Mouse (Mus musculus): ENCODE measurements at regions not wholly inside any gene's neighbourhood (a gene's known extent, or its start where the extent isn't known, plus 50 kb on each side); places are given as distances from the start of the nearest gene placed in this dataset.
"Not testable (repeated sequence)": the region's sequence is repeated elsewhere in the genome, so short reads cannot be mapped to it uniquely, and the experiment has no call there.

DNA sequence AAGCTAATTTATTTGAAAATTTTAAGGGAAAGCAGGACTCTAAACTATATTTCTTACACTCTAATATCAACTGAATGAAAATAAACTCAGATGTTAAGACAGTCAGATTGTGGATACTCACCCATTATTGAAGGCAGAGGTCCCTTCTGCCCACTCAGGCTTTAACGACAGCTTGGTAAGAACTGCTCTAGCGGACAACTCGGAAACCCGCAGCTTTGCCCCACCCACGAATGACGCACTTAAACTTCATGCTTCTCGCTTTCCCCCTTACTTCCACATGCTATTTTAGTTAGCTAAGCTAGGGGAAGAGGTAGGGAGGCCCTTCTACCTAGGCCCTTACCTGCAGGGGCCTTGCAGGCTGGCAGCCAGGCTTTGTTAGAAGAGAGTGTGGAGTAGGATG lies 50.8 kb upstream of the Elmo1 start:
- H3K36me3 ChIP-seq (ENCODE audit: control insufficient read depth, insufficient read depth, low read length, poor library complexity, severe bottlenecking): no peaks in the 10 kb centered on the region
- no peaks in the 10 kb centered on the region for H3K27me3 ChIP-seq (ENCODE audit: control insufficient read depth, insufficient read depth, low read length, poor library complexity, severe bottlenecking)
- DNase-seq (ENCODE audit: low read depth, low spot score): peak; percentile 81

DNA sequence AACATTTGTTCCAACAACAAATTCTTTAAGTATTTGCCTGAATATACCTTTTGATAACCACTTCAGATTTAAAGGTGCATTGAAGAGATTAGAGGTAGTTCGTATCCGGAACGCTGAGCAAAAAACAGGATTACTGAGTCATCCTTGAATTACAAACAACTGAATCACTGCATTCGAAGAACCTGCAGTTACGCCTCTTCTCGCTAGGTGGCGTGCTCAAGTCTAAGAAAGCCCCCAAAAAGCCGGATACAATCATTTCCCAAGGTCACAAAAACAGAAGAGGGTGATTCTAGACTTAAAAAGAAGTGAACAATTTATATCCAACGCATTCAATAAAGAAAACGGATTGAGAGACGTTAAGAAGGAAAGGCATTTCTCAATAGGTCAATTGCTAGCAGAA lies 51.9 kb upstream of the Elmo1 start:
- DNase-seq (ENCODE audit: low read depth, low spot score): peak; percentile 68
- no peaks in the 10 kb centered on the region for H3K36me3 ChIP-seq (ENCODE audit: control insufficient read depth, insufficient read depth, low read length, poor library complexity, severe bottlenecking)

DNA sequence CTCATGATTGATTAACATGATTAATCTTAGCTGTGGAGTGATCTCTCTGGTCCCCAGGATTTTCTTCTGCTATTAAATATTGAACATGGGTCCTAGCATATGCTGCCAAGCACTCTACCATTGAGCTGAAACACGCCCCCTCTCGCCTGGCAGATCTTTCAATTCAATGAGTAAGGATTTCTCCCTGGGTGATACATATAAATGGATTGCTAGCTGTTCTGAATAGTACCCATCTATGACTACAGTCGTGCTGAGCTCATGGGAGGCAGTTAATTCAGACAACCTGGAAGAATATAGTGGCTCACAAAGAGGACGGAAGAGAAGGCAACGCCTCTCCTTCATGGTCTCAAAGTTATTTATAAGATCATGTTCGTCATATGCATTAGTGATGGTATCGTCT lies 53.0 kb upstream of the Elmo1 start:
- H3K36me3 ChIP-seq (ENCODE audit: control insufficient read depth, insufficient read depth, low read length, poor library complexity, severe bottlenecking): no peaks in the 10 kb centered on the region
- no peaks in the 10 kb centered on the region for H3K27me3 ChIP-seq (ENCODE audit: control insufficient read depth, insufficient read depth, low read length, poor library complexity, severe bottlenecking)
- DNase-seq (ENCODE audit: low read depth, low spot score): no peak

More for the DNA sequence above, 51.9 kb upstream of the Elmo1 start:
- no peaks in the 10 kb centered on the region for H3K27me3 ChIP-seq (ENCODE audit: control insufficient read depth, insufficient read depth, low read length, poor library complexity, severe bottlenecking)

DNA sequence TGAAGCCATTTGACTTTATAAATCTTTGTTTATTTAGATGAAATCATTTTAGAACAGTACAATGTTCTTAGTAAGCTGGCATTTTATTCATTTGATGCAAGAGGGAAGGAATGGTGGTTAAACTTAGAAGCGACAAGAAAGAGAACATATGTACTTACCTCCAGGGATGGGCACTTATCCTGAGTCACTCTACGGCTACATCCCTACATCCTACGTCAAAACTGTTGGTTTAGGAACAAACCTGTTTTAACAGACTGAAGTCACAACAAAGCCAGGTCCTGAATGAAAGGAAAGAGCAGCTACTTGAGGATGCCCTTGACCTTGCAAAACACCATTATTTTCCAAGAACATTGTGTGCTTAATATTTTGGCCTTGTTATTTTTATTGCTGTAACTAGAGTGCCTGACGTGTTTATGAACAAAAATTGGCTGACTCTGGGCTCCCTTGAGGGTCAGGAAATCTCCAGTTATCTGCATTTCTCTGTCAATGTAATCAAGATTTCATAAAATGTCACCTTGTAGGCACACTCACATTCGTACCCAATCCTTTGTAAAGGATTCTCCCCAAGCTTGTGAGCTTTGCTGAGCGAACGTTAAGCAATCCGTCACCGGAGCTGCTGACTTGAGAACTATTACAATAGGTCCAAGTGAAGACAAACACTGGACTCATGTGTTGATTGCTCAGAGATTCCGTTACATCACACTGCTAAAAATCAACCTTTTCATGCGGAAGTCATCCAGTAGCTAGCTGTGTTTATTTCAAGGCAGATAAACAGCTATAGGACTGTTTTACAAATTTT lies 56.3 kb upstream of the Elmo1 start:
- no peak for DNase-seq (ENCODE audit: low read depth, low spot score)
- Histone ChIP-seq H3K27me3 (ENCODE audit: control insufficient read depth, insufficient read depth, low read length, poor library complexity, severe bottlenecking) (no peaks in the 10 kb centered on the region), H3K36me3 (ENCODE audit: control insufficient read depth, insufficient read depth, low read length, poor library complexity, severe bottlenecking) (no peaks in the 10 kb centered on the region)

DNA sequence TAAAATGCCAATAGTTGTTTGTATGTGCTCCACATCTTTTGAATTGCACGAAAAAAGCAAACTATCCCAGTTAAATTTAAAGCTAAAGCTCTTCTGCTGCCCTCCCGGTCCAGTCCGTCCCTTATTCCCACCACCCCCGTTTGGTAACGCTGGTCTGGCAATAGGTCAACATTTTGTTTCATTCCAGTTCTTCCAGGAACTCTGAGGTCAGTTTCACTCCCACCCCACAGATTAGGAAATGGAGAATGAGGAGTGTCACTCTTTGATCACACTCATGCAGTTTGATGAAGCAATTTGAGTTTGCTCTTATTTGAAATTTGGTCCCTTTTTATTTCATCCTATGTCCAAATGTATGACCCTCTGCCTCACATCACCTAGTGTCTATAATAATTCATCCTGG lies 58.7 kb upstream of the Elmo1 start:
- no peak for DNase-seq (ENCODE audit: low read depth, low spot score)
- Histone ChIP-seq H3K36me3 (ENCODE audit: control insufficient read depth, insufficient read depth, low read length, poor library complexity, severe bottlenecking) (no peaks in the 10 kb centered on the region), H3K27me3 (ENCODE audit: control insufficient read depth, insufficient read depth, low read length, poor library complexity, severe bottlenecking) (no peaks in the 10 kb centered on the region)

DNA sequence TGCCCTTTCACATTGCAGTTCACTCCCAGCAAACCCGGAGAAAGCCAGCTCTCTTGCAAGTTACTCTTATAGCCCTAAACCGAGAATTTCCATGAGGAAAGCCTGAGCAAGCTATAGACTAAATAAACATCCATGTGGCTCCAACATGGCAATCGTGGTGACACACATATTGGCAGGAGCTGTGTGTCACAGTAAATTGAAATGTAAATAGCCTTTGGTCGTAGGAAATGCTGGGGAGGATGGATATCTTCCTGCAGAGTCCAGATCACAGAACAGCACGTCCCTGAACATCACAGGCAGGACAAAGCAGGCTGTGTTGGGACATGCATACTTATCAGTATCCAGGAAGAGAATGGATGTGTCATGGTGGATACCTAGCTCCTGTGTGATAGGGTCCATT lies 59.3 kb upstream of the Elmo1 start:
- no peak for DNase-seq (ENCODE audit: low read depth, low spot score)
- Histone ChIP-seq H3K27me3 (ENCODE audit: control insufficient read depth, insufficient read depth, low read length, poor library complexity, severe bottlenecking) (no peaks in the 10 kb centered on the region), H3K36me3 (ENCODE audit: control insufficient read depth, insufficient read depth, low read length, poor library complexity, severe bottlenecking) (no peaks in the 10 kb centered on the region)

DNA sequence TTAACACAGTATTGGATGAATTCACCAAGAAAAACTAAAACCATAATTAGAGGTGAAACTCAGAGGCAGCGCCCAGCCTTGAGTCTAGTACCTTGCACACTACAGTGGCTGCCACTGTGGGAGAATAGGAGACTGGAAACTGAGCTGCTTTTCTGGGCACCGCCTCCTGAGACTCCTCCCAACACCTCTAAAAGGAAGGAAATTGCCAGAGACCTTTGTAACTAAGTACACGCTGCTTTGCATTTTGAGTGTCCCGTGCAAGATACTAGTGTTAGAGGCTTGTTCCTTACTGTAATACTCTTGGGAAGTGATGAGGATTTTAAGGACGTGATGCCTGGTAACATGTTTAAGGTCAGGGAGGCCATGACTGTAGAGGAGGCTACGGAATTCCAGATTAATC lies 63.8 kb upstream of the Elmo1 start:
- no peak for DNase-seq (ENCODE audit: low read depth, low spot score)
- H3K36me3 ChIP-seq (ENCODE audit: control insufficient read depth, insufficient read depth, low read length, poor library complexity, severe bottlenecking): no peaks in the 10 kb centered on the region
- no peaks in the 10 kb centered on the region for H3K27me3 ChIP-seq (ENCODE audit: control insufficient read depth, insufficient read depth, low read length, poor library complexity, severe bottlenecking)

DNA sequence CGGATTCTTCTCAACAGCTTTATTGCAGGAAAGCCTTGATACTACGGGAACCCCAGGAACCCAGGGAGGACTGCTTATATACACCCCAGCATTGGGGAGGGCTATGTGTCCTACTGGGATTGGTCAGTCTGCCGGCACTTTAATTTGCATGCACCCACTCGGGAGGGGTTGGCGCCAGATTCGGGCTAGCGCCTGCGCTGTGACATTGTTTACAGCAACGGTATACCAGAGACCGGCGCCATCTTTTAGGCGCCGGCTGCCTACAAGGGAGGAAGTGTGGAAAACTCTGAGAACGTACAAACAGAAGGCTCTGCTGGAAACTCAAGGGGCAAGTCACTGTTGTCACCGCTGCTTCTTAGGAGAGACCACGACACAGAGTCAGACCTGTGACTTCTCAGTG lies 73.9 kb upstream of the Elmo1 start:
- H3K36me3 ChIP-seq (ENCODE audit: control insufficient read depth, insufficient read depth, low read length, poor library complexity, severe bottlenecking); DNase-seq (ENCODE audit: low read depth, low spot score); H3K27me3 ChIP-seq (ENCODE audit: control insufficient read depth, insufficient read depth, low read length, poor library complexity, severe bottlenecking): not testable (repeated sequence)

DNA sequence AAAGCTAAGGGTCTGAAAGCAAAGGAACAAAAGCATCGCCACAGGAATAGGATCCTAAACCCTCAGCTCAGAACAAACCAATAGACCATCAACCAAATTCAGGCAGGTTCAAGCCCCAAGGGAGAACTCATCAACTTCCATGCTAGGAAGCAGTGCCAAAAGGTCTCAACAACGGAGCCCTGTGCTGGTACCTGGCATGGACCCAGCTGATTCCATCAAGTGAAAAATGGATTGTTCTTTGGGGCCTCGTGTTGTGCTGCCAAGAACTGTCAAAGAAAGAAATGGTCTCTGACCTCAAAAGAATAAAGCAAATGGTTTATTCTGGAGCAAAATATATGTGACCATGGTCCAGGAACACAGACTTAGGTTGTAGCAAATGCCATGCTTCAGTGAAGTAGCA lies 77.8 kb upstream of the Elmo1 start:
- H3K36me3 ChIP-seq (ENCODE audit: control insufficient read depth, insufficient read depth, low read length, poor library complexity, severe bottlenecking): no peaks in the 10 kb centered on the region
- DNase-seq (ENCODE audit: low read depth, low spot score): no peak
- H3K27me3 ChIP-seq (ENCODE audit: control insufficient read depth, insufficient read depth, low read length, poor library complexity, severe bottlenecking): no peaks in the 10 kb centered on the region

DNA sequence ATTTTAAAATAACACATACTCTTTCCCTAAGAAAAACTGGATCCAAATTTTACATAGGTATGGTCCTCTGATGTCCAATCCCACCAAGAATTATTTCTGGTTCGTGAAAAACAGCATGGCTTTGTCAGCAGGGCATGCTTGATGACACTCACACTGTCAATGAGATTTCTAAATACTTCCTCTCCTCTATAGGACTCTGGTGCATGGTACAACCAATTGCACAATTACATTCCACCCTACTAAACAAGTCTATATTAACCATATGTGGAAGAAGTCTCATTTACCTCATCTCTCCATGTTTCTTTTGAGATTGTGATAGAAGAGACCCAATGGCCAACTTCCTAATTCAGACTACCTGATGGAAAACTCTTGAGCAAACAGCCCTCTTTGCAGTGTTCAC lies 81.2 kb upstream of the Elmo1 start:
- no peak for DNase-seq (ENCODE audit: low read depth, low spot score)
- Histone ChIP-seq H3K27me3 (ENCODE audit: control insufficient read depth, insufficient read depth, low read length, poor library complexity, severe bottlenecking) (no peaks in the 10 kb centered on the region), H3K36me3 (ENCODE audit: control insufficient read depth, insufficient read depth, low read length, poor library complexity, severe bottlenecking) (no peaks in the 10 kb centered on the region)

DNA sequence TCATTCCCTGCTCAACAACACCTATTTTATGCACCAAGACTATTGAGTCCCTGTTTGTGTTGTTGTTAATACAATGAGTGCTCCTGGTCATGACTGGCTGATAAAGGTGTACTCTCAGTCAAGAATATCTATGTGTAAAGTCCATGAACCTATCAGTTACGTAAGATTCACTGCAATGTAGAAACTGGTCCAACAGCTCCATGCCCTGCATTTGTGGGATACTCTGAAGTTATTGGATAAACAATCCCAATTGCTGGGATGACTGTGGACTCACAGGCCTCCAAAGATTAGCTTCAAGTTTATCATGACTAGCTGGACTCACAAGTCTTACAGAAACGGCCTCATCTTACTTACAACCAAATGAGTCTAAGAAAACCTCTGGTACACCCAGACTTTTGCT lies 82.8 kb upstream of the Elmo1 start:
- Histone ChIP-seq H3K27me3 (ENCODE audit: control insufficient read depth, insufficient read depth, low read length, poor library complexity, severe bottlenecking) (no peaks in the 10 kb centered on the region), H3K36me3 (ENCODE audit: control insufficient read depth, insufficient read depth, low read length, poor library complexity, severe bottlenecking) (no peaks in the 10 kb centered on the region)
- no peak for DNase-seq (ENCODE audit: low read depth, low spot score)

DNA sequence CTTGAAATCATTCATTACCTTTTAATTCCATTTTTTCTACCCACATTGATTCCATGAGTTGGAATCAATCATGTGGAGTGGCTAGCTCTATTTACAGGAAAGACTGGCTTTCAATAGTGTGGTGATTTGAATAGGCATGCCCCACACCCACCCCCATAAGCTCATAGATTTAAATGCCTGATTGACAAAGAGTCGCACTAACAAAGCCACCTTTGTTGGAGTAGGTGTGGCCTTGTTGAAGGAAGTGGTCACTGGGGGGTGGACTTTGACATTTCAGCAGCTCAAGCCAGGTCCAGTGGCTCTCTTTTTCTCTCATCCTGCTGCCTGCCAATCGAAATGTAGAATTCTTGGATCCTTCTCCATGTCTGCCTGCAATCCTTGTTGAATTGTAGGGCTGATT lies 92.8 kb upstream of the Elmo1 start:
- no peaks in the 10 kb centered on the region for H3K36me3 ChIP-seq (ENCODE audit: control insufficient read depth, insufficient read depth, low read length, poor library complexity, severe bottlenecking)
- no peak for DNase-seq (ENCODE audit: low read depth, low spot score)

DNA sequence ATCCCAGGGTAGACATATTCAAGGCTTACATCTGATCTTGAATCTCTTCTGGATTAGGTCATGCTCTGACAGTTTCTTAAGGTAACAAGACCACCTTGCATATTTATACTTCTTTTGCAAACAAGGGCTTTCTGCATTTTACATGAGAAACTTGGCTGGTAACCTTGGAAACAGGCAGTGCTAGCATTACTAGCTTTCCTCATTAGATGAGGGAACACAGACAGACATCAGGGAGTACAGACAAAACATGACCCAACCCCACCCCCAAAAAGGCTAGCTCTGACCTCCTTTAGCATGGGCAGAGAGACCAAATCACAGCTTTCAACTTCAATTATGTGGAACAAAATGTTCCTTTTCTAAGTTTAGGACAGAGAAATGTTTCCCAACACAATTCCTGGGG lies 114.8 kb upstream of the Elmo1 start:
- DNase-seq (ENCODE audit: low read depth, low spot score): no peak
- no peaks in the 10 kb centered on the region for H3K36me3 ChIP-seq (ENCODE audit: control insufficient read depth, insufficient read depth, low read length, poor library complexity, severe bottlenecking)
- no peaks in the 10 kb centered on the region for H3K27me3 ChIP-seq (ENCODE audit: control insufficient read depth, insufficient read depth, low read length, poor library complexity, severe bottlenecking)

More for the DNA sequence above, 92.8 kb upstream of the Elmo1 start:
- no peaks in the 10 kb centered on the region for H3K27me3 ChIP-seq (ENCODE audit: control insufficient read depth, insufficient read depth, low read length, poor library complexity, severe bottlenecking)

DNA sequence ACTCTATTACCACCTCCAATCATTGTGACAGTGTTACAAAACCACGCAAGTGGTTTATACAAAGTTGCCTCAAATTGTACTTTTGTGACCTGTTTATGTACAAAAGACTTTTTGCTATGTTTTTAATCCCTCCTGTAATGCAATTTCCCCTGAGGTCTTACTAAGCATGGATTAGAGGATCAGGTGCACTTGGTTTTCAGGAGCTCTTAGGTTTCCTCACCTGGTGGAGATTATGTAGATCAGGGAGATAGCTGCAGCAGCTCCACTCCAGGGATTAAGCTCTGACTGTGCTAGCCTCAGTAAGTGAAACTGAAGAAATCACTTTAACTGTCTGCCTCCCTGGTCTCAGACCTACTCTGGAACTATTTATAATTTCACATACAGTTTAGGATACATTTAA lies 123.8 kb upstream of the Elmo1 start:
- no peaks in the 10 kb centered on the region for H3K27me3 ChIP-seq (ENCODE audit: control insufficient read depth, insufficient read depth, low read length, poor library complexity, severe bottlenecking)
- DNase-seq (ENCODE audit: low read depth, low spot score): no peak
- H3K36me3 ChIP-seq (ENCODE audit: control insufficient read depth, insufficient read depth, low read length, poor library complexity, severe bottlenecking): no peaks in the 10 kb centered on the region

DNA sequence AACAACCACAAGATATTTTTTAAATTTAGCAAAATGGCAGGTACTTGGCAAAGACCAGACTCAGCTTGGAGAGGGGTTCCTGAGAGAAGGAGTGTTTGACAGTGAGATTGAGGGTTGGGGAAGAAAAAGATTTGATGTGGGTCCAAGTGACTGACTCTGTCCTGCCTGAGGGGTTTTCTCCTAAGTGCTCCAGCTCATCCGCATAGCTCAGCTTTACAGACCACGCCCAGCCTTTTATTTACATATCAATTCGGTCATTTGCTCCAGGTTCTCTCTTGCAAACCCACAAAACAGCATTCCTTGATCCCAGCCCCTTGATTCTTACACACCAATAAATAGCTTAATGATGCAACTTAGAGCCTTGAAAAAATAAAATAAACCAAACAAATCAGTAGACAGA lies 127.4 kb upstream of the Elmo1 start:
- H3K36me3 ChIP-seq (ENCODE audit: control insufficient read depth, insufficient read depth, low read length, poor library complexity, severe bottlenecking): no peaks in the 10 kb centered on the region
- no peak for DNase-seq (ENCODE audit: low read depth, low spot score)

DNA sequence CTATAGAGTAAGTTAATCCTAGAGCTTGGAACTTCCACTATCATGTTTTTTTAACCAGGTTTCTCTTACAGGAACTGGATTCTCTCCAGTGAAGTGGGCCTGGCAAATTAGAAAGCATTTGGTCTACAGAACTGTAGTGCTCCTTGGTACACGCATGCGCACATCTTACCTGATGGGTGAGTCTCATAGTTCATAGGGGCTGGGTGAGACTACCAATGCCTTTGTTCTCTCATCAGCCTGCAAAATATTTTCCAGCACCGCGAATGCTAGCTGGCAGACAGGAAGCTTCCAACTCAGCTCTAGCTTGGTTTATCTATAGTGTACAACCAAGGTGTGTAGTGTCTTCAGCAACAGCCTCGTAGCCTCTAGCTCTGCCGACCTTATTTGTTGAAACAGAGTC lies 104.7 kb upstream of the Gpr141 start:
- Histone ChIP-seq H3K36me3 (ENCODE audit: control insufficient read depth, insufficient read depth, low read length, poor library complexity, severe bottlenecking) (no peaks in the 10 kb centered on the region), H3K27me3 (ENCODE audit: control insufficient read depth, insufficient read depth, low read length, poor library complexity, severe bottlenecking) (no peaks in the 10 kb centered on the region)
- DNase-seq (ENCODE audit: low read depth, low spot score): no peak

More for the DNA sequence above, 127.4 kb upstream of the Elmo1 start:
- no peaks in the 10 kb centered on the region for H3K27me3 ChIP-seq (ENCODE audit: control insufficient read depth, insufficient read depth, low read length, poor library complexity, severe bottlenecking)

Data from splenic B cell, adult 2 months (primary cell).